Mouse (Mus musculus) ZHBTc4 (cell line): Measurements from ENCODE around the gene Git1.

Experiments
- DNase-seq: peaks from one replicate; pipeline ENCODE4 v3.0.0-alpha.2; 2011; ENCODE audit warnings: low read depth, low spot score

Git1 gene

DNA sequence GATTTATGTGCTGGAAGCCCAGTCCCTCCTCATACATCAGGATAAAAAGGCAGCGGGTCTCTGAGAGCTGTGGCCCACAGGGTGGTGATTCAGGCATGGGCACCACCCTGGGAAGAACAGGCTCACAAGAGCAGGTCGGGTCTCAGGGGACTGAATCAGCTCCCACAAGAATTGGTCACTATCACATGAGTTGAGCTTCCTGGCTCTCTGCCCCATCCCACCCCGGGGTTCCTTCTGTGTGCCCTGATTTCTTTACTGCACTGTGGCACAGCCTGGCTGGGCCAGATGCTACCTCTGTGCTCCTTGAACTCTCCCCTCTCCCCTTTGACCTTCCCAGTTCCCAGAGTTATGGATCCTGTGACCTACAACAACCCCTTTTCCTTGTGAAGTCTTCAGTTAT is 10.3 kb upstream of the Git1 start:
- DNase-seq, result peak; percentile 22

DNA sequence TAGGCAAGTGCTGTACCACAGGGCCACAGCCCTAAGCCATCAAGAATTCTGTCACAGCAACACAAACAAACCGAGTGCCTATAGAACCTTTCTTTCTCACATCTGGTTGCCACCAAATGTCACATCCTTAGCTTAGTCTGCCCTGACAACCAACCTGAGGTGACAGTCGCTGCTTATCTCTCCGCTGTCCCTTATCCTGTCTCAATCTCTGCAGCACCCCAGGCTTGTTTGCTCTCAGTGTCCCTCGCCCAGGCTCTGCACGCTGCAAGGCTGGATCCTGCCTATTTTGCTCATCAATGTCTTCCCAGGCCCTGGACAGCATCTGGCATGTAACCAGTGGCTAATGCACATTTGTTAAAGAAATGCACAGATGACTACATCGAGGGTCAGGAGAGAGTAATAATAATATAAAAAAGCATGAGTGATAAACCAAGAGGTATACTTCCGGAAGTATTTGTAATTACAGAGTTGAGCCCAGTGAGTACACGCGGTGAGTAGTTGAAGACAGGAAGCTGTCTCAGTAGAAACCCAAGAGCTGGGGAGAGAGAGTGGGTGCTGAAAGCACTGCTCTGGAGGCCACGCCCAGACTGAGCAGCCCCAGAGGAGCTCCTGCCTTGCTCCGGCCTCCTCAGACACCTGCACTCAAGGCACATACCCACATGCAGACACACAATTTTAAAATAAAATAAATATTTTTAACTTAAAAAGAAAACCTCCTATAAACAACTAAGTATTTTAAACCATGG is 9.7 kb upstream of the Git1 start:
- peak; percentile 49 for DNase-seq

GRCm38 (mm10) chr11:77485229-77485628 is 8.1 kb upstream of the Git1 start:
- DNase-seq, result no peak

DNA sequence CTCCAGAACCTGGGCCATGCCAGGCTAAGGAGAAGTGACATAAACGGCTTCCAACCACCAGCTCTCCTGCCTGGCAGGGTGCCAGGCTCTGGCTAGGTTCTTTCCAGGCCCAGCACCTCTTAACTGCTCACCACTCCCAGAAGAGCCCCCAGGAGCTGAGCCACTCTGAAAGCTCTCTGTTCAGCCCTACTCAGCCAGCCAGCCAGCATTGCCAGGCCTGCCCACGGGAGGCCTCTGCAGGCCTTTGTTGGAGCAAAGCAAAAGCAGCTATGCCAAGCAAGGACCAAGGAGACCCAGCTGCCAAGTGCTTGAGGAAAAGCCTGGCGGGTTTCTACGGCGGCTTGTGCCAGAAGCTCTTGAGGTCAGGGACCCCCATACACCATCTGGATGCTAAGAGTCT is 6.6 kb upstream of the Git1 start:
- DNase-seq, result no peak

DNA sequence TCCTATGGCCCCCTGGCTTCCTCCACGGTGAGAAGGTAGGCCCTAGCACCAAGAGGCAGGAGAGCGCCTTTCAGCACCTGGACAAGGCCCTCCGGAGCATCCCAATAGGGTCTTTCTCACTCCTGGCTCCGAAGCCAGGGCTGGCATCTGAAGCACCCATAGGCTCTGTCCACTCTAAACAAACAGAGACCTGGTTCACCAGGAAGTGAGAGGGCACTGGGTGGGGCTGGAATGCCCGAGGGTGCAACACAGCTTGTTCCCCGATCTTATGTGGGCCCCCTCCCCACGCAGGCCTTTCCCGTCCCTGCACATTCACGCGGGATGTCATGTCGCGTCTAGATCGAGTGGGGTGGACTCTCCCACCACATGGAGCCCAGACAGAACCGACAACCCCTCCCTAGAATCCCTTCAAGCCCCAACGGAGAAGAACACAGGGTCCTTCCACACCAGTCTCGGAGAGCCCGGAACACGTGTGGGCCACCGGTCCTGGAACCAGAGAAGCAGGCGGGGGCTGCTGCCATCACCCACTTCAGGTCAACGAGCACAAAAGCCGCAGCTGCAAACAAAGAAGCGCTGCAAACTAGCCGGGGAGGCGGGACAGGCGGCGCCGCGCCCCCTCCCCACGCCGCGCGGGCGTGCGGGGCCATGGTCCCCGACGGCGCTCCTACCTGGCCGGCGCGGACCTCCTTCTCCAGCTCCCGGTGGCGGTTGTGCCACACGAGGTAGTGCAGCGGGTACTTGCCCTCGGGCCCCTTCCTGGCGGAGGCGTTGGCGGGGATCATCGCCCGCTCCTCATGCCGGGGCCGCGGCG is 4.4 kb upstream of the Git1 start:
- DNase-seq, result peak; percentile 29

- DNase-seq, result peak; percentile 78
Observed at GRCm38 (mm10) chr11:77489591-77490235, 3.6 kb upstream of the Git1 start, which contains the start of gene Ankrd13b. TSS of gene Ankrd13b (minus strand) at chr11:77489678.

DNA sequence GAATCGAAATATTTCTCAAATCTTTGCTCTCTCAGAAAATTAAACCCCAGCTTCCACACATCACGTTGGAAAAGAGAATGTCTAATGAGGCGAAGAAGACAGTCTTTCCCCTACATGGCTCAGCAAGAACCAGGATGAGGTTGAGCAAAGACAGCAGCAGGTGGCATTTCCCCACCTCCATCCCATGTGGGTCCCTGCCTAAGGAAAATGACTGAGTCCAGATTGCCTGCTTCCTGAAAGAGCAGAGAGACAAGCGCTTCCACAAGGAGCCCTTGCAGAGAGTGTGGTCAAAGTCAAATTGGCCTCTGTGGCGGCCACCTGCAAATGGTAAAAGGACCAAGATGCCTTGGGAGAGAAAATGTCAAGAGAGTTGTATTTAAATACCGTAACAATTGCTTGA is 2.9 kb upstream of the Git1 start:
- no peak for DNase-seq

DNA sequence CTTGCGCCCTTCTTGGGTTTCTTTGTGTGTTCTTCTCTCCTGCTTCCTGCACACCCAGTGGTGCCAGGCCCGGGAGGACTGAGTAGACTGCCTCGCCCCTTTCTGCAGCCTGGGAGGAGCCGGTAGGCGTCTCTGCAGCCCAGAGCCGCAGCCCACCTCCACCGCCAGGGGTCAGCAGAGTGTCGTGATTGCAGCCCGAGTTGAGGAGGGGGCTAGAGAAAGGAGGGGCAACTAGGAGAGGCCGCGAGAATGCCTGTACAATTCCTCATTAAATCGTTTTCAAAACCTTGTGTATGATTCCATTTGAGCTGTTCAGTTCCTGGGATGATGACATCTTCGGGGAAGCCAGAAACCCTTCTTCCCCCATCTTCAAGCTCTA is 2.2 kb upstream of the Git1 start:
- DNase-seq, result peak; percentile 95

GRCm38 (mm10) chr11:77491502-77492291 is 1.7 kb upstream of the Git1 start:
- no peak for DNase-seq

- no peak for DNase-seq
Observed at GRCm38 (mm10) chr11:77492311-77492871, 971 bp upstream of the Git1 start.

DNA sequence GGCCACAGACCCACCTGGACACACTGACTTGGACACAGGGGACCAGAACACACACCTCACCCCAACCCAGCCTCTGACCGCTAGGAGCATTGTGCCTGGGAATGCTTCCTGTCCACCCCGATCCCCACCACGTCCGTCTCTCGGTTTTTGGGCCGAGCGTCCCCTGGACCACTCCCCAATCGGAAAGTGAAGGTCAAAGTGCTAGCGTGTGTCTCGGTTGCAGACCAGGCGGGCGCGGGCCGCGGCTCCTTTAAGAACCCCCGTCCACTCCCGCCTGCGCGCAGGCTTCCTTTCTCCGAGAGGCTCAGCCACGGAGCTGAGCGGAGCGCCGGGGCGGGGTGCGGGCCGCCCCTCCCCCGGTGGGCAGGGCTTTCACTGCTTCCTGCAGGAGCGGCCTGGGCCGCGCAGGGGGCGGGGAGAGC is 440 bp upstream of the Git1 start:
- DNase-seq, result peak; percentile 97

DNA sequence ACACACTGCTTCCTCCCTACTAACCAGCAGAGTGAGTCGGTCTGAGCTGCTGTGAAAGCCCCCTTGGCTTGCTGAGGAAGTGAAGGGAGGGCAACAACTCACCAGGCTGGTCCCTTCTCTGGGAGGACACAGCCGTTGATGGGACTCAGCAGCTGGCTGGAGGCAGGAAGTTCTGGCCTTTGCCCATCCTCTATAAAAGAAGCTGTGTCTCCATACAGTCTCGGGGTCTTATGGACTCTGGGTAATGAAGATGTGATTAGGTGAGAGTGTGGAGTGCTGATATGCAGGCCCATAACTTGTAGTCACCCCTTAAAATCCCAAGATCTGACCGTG is 948 bp downstream of the Git1 start:
- no peak for DNase-seq

GRCm38 (mm10) chr11:77494782-77495181 is 1.4 kb downstream of the Git1 start:
- DNase-seq, result no peak

- no peak for DNase-seq
Observed at GRCm38 (mm10) chr11:77495507-77495906, 2.1 kb downstream of the Git1 start.

DNA sequence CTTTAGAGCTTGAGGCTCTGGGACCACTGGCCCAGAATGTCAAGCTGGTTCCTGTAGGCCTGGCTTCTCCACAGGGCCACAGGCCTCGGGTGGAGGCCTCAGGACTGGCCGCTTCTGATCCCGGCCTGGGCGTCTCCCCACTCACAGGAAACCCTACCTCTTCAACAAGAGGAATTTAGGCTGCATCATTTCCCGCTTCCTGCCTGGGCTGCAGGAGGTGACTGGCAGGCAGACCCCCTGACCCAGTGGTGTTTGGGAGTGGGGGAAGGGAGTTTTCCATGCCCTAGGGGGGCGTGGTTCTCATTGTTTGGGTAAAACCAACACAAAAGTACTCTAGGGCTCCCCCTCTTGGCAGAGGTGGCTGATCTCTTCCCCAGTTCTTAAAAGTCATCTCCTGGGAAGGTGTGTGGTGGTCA is 4.0 kb downstream of the Git1 start:
- peak; percentile 95 for DNase-seq

DNA sequence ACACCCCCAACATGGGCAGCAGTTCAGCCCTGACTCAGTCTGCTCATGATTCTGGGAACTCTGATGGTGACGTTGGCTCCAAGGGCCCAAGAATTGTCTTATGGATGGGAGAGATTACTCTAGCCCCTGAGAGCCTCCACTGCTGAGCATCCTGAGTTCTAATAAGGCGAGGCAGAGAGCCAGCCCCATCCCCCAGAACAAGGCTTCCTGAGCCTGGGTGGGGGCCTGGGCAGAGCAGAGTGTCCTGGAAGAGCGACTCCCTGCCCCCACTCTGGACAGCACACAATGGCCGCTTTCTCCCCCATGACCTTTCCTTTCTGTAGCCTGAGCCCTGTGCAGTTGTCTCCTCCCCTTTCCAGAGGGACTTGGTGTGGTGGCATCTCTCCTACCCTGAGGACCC is 4.5 kb downstream of the Git1 start:
- DNase-seq, result peak; percentile 77

- peak; percentile 89 for DNase-seq
Observed at GRCm38 (mm10) chr11:77498261-77499139, 5.1 kb downstream of the Git1 start.

DNA sequence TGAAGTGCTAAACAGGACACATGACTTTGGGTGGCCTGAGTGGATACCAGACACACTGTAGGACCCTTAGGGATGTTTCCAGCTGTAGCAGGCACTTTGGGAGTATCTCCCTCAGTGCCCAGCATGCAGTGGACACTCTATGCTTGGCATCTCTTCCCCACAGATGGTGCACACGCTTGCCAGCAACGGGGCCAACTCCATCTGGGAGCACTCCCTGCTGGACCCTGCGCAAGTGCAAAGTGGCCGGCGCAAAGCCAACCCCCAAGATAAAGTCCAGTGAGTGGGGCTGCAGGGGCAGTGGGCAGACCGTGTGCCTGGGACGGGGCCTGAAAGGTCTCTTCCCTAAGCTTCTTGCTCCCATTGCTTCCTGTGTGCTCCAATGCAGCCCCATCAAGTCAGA is 6.0 kb downstream of the Git1 start:
- no peak for DNase-seq

- DNase-seq, result peak; percentile 49
Observed at GRCm38 (mm10) chr11:77500361-77501325, 7.3 kb downstream of the Git1 start.
